Mouse (Mus musculus) testis, adult 2 months (tissue): ENCODE measurements around the gene Ptger2. TPM values are rescaled to one million over a fixed set of nuclear protein-coding genes. Genes with fewer than 3 reads are reported as not detected.
A peak's percentile ranks its signal among the peaks of the same experiment; 100 is the strongest.
"Not testable (repeated sequence)": the region's sequence is repeated elsewhere in the genome, so short reads cannot be mapped to it uniquely, and the experiment has no call there.

ENCODE experiments used
- H3K27ac ChIP-seq: fragments of 200-500 bp; 2 replicates; pipeline ENCODE4 v1.5.1; 2012; ENCODE audit warnings: low read depth, low read length; ENCODE audit not compliant: control insufficient read depth, insufficient read depth
- H3K27me3 ChIP-seq: fragments of 200-500 bp; 2 replicates; pipeline ENCODE4 v1.6.1; 2012; ENCODE audit warnings: mild to moderate bottlenecking, low read length, moderate library complexity; ENCODE audit not compliant: control insufficient read depth, insufficient read depth
- H3K36me3 ChIP-seq: fragments of 200-500 bp; 2 replicates; pipeline ENCODE4 v1.6.1; 2012; ENCODE audit warnings: mild to moderate bottlenecking, low read length; ENCODE audit not compliant: control insufficient read depth, insufficient read depth
- H3K4me1 ChIP-seq: fragments of 200-500 bp; 2 replicates; pipeline ENCODE4 v1.6.1; 2012; ENCODE audit warnings: low read length; ENCODE audit not compliant: control insufficient read depth, insufficient read depth
- H3K4me3 ChIP-seq: fragments of 200-500 bp; 2 replicates; pipeline ENCODE4 v1.5.1; 2012; ENCODE audit warnings: low read depth, mild to moderate bottlenecking, low read length, moderate library complexity, mixed read lengths; ENCODE audit not compliant: control insufficient read depth
- CTCF ChIP-seq: fragments of 200-500 bp; IDR thresholded peaks from 2 replicates; pipeline ENCODE4 v1.5.1; 2012; ENCODE audit warnings: low read depth, mild to moderate bottlenecking, inconsistent platforms, low read length, moderate library complexity; ENCODE audit not compliant: control insufficient read depth, insufficient read depth, insufficient replicate concordance
- POLR2A ChIP-seq: fragments of 200-500 bp; IDR thresholded peaks from 2 replicates; pipeline ENCODE4 v1.6.1; 2012; ENCODE audit warnings: low read depth, mild to moderate bottlenecking, inconsistent platforms, low read length, moderate library complexity; ENCODE audit not compliant: control insufficient read depth
- polyA plus RNA-seq: library from polyadenylated mRNA; depleted of rRNA; stranded (reverse); fragments of >200 nt; gene quantifications from 2 replicates; pipeline ENCODE4 v1.2.3, GENCODE M21; 2012; rRNA removed

The Ptger2 gene
- polyA plus RNA-seq, result 0.14 and 0.25 TPM in 2 replicates

DNA sequence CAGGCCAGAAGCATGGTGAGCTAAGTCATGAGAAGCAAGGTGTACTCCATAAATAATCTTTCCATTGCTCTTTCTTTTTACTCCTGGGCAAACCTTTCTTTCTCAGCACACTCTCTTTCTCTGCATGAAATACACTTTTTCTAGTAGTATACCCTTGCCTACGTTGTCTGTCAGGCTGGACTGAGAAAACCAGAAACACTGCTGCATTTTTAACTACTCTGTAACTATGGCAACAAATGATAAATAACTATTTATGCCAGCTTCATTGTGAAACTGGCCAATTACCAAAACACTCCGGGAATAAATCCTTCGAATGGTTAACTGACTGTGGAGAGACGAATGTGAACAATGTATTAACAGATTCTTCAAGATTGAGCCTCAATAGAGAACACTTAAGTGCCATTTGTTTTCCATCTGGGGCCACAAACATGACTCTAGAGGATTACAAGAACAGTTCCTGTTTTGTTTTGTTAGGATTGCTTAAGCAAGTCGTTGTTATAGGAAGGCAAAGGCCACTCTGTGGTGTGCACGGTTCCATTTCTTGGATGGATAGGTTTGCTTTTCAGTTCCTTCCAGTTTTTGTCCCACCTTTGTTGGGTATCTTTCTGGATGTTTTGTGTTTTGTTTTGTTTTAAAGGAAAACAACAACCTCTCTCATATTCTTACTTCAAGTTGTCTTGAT, at the start of gene Ptger2:
Gene Ptger2 (plus strand): TSS at position 522 of the 682 bp plus-strand sequence.
- H3K36me3 ChIP-seq, H3K4me1 ChIP-seq, H3K27me3 ChIP-seq, H3K27ac ChIP-seq: not testable (repeated sequence)
- H3K4me3 ChIP-seq, result peak within 1 kb of the TSS; percentile 38

DNA sequence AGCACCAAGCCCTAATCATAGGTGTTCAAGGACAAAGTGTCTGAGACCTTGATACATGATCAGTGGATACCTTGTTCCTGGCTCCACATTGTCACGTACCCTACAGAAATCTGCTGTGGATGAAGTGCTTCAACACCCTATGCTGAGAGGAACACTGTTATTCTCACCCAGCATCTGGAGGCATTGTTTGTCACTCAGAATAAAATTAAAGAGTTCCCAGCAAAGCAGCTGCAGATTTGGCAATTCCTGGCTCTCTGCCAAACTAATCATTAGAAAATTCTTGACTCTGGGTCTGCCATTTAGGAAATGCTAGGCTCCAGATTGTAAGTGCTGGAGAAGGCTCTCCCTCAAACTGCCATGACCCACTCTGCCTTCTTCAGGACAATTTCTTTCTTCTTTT, 27.2 kb upstream of the Ptger2 start:
- H3K27me3 ChIP-seq, result no peaks in the 10 kb centered on the region
- TF ChIP-seq POLR2A, result no peak
- TF ChIP-seq CTCF, result no peak
- H3K4me3 ChIP-seq, result peak overlapping the region; percentile 81
- H3K4me1 ChIP-seq, result no peaks in the 10 kb centered on the region
- no peak overlapping the region; the same call in 1 of the 2 replicates for H3K27ac ChIP-seq
- no peaks in the 10 kb centered on the region for H3K36me3 ChIP-seq

DNA sequence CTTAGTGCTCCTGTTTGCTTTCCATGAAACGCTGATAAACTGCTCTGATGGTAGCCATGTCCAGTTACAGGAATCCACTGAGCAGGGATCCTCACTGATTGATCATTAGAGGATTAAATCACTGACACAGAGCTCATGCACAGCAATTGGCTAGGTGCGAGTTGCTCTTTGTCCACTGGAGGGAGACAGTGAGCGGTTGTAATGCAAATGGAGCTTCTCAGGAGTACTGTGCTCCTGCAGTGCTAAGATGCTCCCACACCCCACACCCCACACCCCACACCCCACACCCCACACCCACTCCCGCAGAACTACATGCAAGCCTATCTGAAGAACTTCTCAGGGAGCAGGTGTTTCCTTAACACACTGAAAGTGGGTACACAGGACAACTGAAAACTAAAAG, 10.7 kb upstream of the Ptger2 start:
- not testable (repeated sequence) for H3K4me3 ChIP-seq, H3K36me3 ChIP-seq, H3K27me3 ChIP-seq, H3K27ac ChIP-seq, H3K4me1 ChIP-seq
- 0 out of 2 replicates have a peak, but pooled peaks have one; percentile 6 for TF ChIP-seq CTCF

DNA sequence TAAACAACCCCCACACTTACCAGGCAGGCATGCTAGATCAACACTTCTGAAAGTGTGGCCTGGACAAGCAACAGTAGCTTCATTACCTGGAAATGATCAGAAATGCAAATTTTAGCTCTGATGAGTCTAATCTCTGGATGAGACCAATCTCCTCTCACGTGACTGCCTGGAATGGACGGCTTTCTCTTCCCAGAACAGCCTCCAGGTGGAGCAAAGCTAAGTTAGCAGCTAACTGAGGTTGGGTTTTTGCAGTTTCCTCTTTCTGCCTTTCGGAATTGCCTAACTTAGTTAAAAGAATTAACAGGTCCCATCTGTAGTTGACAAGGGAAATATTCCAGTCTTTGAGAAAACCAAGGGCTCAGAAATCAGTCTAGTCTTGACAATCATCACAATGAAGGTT, 8.1 kb upstream of the Ptger2 start:
- TF ChIP-seq CTCF (no peak), POLR2A (no peak)
- no peaks in the 10 kb centered on the region for H3K27me3 ChIP-seq
- no peak overlapping the region for H3K27ac ChIP-seq

DNA sequence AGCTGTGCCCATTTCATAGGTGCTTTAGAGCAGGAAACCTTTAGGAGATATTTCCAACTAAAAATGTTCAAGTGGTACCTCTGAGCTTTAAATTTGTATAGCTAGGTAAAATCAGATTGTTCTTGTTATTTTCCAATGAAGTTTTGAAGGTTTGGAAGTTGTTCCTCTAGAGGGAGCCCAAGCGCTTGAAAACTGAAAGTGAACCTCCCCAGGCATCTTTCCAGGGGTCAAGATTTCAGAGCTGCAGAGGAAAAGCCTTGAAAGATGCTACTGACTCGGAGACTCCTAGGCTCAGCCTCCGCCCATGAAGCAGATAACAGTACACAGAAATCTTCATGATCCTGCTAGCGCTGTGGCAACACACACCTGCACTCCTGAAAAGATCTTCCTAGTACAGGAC, 6.5 kb upstream of the Ptger2 start:
- H3K4me1 ChIP-seq, result no peaks in the 10 kb centered on the region
- no peaks in the 10 kb centered on the region for H3K36me3 ChIP-seq
- TF ChIP-seq POLR2A, result no peak
- TF ChIP-seq CTCF, result no peak
- no peak overlapping the region for H3K4me3 ChIP-seq
- no peaks in the 10 kb centered on the region for H3K27me3 ChIP-seq
- H3K27ac ChIP-seq, result no peak overlapping the region

More for the DNA sequence above, 8.1 kb upstream of the Ptger2 start:
- Histone ChIP-seq H3K4me3 (peak overlapping the region; percentile 15; the same call in 1 of the 2 replicates), H3K4me1 (no peaks in the 10 kb centered on the region), H3K36me3 (no peaks in the 10 kb centered on the region)

DNA sequence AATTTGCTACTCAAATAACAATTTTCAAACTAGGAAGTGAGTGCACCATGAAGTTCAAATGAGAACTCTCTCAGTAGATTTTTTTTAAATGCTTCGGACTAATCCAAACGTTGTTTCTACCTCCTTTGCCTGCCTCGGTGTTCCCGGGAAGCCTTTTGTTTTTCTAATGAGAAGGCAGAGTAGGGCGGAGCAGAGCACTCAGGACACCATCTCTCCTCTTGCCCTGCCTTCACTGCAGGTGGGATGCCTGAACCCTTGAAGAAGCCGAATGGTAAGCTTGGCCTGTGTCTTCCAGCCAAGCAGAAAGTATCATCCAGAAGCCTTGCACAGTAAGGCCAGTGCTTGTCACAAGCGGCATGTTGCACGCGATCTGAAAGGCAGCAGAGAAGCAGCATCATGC, 3.9 kb upstream of the Ptger2 start:
- Histone ChIP-seq H3K36me3 (no peaks in the 10 kb centered on the region), H3K27me3 (no peaks in the 10 kb centered on the region), H3K4me1 (peaks cover 2% of the 10 kb centered on the region; the same call in 1 of the 2 replicates), H3K27ac (no peak overlapping the region), H3K4me3 (no peak overlapping the region)
- no peak for TF ChIP-seq CTCF
- no peak for TF ChIP-seq POLR2A

DNA sequence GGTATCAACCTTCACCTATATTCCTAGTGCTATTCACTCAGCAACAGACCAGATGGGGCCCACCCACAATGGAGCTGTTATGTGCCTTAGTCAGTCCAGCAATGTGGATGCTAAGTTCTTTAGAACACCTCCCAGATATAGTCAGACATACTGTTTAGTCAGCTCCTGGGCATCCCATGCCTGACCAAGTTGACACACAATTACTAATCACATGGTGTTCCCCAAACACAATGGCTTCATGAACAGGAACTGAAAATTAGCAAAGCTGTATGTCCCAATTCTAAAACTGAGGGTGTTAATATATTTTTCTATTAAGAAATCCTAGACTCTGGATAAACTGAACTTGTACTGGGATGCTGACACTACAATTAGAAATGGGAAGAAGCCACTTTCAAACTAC, 1.7 kb upstream of the Ptger2 start:
- H3K27ac ChIP-seq, result no peak overlapping the region
- TF ChIP-seq POLR2A, result no peak
- no peak for TF ChIP-seq CTCF
- peaks cover 8% of the 10 kb centered on the region for H3K4me1 ChIP-seq
- no peaks in the 10 kb centered on the region for H3K27me3 ChIP-seq
- no peak overlapping the region for H3K4me3 ChIP-seq
- H3K36me3 ChIP-seq, result no peaks in the 10 kb centered on the region
